10 mouse cellular contexts compared by ENCODE assay signal in genomic region chr12:86830247-86830585, GRCm38 (mm10). TPM values are rescaled to one million over a fixed set of nuclear protein-coding genes. Genes with fewer than 3 reads are reported as not detected.
A peak's percentile ranks its signal among the peaks of the same experiment; 100 is the strongest.
DNase-seq lines count a peak whose midpoint lies in the region; ATAC-seq and TF ChIP-seq lines count a peak whose summit lies in the region.
"Had no signal": no experiment of that assay in that cellular context is flagged by ENCODE, and none has a peak within 500 bp of the region (broad histone marks: within the 10 kb centered on the region; RNA-seq: fewer than 3 reads in every experiment).

No protein-coding gene starts in this region.

- no peak for ATAC-seq in intestine, embryonic 14.5 days (replicated peaks; ENCODE audit: low FRiP score, low TSS enrichment, low read depth)
- no peak for ATAC-seq in intestine, postnatal 0 days
- ATAC-seq in embryonic facial prominence, embryonic 15.5 days (ENCODE audit: insufficient number of reproducible peaks, low FRiP score, low TSS enrichment, low read depth) = no peak
- no peak for ATAC-seq in midbrain, embryonic 13.5 days

- no peaks in the 10 kb centered on the region for H3K36me3 ChIP-seq in intestine, embryonic 14.5 days (ENCODE audit: control insufficient read depth, insufficient read depth, low read length)
- no peaks in the 10 kb centered on the region for H3K36me3 ChIP-seq in intestine, postnatal 0 days (ENCODE audit: control insufficient read depth, insufficient read depth)
- no peaks in the 10 kb centered on the region for H3K36me3 ChIP-seq in ES-E14 (ENCODE audit: control insufficient read depth, insufficient read depth, low read length, poor library complexity, severe bottlenecking)
- no peaks in the 10 kb centered on the region for H3K36me3 ChIP-seq in embryonic facial prominence, embryonic 15.5 days
- no peaks in the 10 kb centered on the region for H3K36me3 ChIP-seq in midbrain, embryonic 13.5 days
- H3K36me3 ChIP-seq: neural tube, embryonic 12.5 days had no signal

- no peak for TF ChIP-seq CTCF in intestine, postnatal 0 days (IDR thresholded peaks at IDR 0.05; ENCODE audit: low read depth)

- WGBS in intestine, embryonic 14.5 days = 64% methylated on average over 8 of the region's 8 CpGs
- 53% methylated on average over 8 of the region's 8 CpGs for WGBS in intestine, postnatal 0 days
- 48% methylated on average over 8 of the region's 8 CpGs for WGBS in embryonic facial prominence, embryonic 15.5 days
- 55% methylated on average over 8 of the region's 8 CpGs for WGBS in midbrain, embryonic 13.5 days

- in situ Hi-C loops in ES-E14 (cut with MboI; ENCODE audit: low sequenced_read_pairs in 2 of 2, unreplicated experiment in 2 of 2) = no loop called here

- H3K4me1 ChIP-seq in intestine, embryonic 14.5 days (replicated peaks; ENCODE audit: control insufficient read depth, insufficient read depth, low read length) = peaks cover 34% of the 10 kb centered on the region
- H3K4me1 ChIP-seq in intestine, postnatal 0 days (replicated peaks; ENCODE audit: control insufficient read depth, insufficient read depth, low read length) = 0 out of 2 replicates have a peak, but pooled peaks cover 5% of the 10 kb centered on the region
- peaks cover 12 to 36% of the 10 kb centered on the region in 2 experiments for H3K4me1 ChIP-seq in ES-E14 (ENCODE audit: control insufficient read depth in 2 of 2, insufficient read depth in 2 of 2, low read length in 2 of 2, poor library complexity in 1 of 2)
- peaks cover 69% of the 10 kb centered on the region for H3K4me1 ChIP-seq in embryonic facial prominence, embryonic 15.5 days
- H3K4me1 ChIP-seq in midbrain, embryonic 13.5 days (replicated peaks) = peaks cover 64% of the 10 kb centered on the region

- no peaks in the 10 kb centered on the region for H3K9me3 ChIP-seq in intestine, embryonic 14.5 days (ENCODE audit: control insufficient read depth, low read length)
- H3K9me3 ChIP-seq in intestine, postnatal 0 days (ENCODE audit: control insufficient read depth) = no peaks in the 10 kb centered on the region
- H3K9me3 ChIP-seq in ES-E14 (ENCODE audit: control insufficient read depth, insufficient read depth, low read depth, low read length) = no peaks in the 10 kb centered on the region
- H3K9me3 ChIP-seq in embryonic facial prominence, embryonic 15.5 days (replicated peaks) = no peaks in the 10 kb centered on the region
- H3K9me3 ChIP-seq in midbrain, embryonic 13.5 days = no peaks in the 10 kb centered on the region
- H3K9me3 ChIP-seq: neural tube, embryonic 12.5 days had no signal

- H3K27ac ChIP-seq in intestine, embryonic 14.5 days (ENCODE audit: low read depth) = peak overlapping the region; percentile 29; the same call in 1 of the 2 replicates
- H3K27ac ChIP-seq in intestine, postnatal 0 days (ENCODE audit: low read depth, low read length) = no peak overlapping the region
- H3K27ac ChIP-seq in ES-E14 (ENCODE audit: insufficient read depth, low read depth, low read length, poor library complexity, severe bottlenecking) = peak overlapping the region; percentile 72; the same call in 1 of the 2 replicates
- peak overlapping the region; percentile 69 for H3K27ac ChIP-seq in embryonic facial prominence, embryonic 15.5 days (replicated peaks)
- H3K27ac ChIP-seq in midbrain, embryonic 13.5 days = peak overlapping the region; percentile 60
- H3K27ac ChIP-seq: neural tube, embryonic 12.5 days had no signal

- DNase-seq in intestine, embryonic 14.5 days (ENCODE audit: low spot score) = no peak
- DNase-seq in ES-E14 (ENCODE audit: low read depth, low spot score) = no peak
- no peak for DNase-seq in ovary, postnatal 14 days (ENCODE audit: low spot score)
- no peak for DNase-seq in left cerebral cortex, adult 9 months (ENCODE audit: low spot score in 2 of 2)
- DNase-seq: cerebellum, adult 8-10 months; lung, postnatal 36 days had no signal

- H3K4me2 ChIP-seq in intestine, embryonic 14.5 days (ENCODE audit: low read length) = no peak overlapping the region
- H3K4me2 ChIP-seq in intestine, postnatal 0 days (replicated peaks; ENCODE audit: low read depth) = no peak overlapping the region
- no peak overlapping the region for H3K4me2 ChIP-seq in embryonic facial prominence, embryonic 15.5 days (replicated peaks)
- no peak overlapping the region for H3K4me2 ChIP-seq in midbrain, embryonic 13.5 days (replicated peaks)
- H3K4me2 ChIP-seq: neural tube, embryonic 12.5 days had no signal

- no peak overlapping the region for H3K9ac ChIP-seq in intestine, embryonic 14.5 days (ENCODE audit: low read length)
- no peak overlapping the region for H3K9ac ChIP-seq in intestine, postnatal 0 days (ENCODE audit: low read depth, low read length)
- peak overlapping the region; percentile 58; the same call in 1 of the 2 replicates for H3K9ac ChIP-seq in ES-E14 (ENCODE audit: insufficient read depth, low read depth, low read length, poor library complexity, severe bottlenecking)
- H3K9ac ChIP-seq in embryonic facial prominence, embryonic 15.5 days = no peak overlapping the region
- no peak overlapping the region for H3K9ac ChIP-seq in midbrain, embryonic 13.5 days (replicated peaks)
- H3K9ac ChIP-seq: neural tube, embryonic 12.5 days had no signal

- H3K4me3 ChIP-seq in intestine, embryonic 14.5 days (ENCODE audit: low read depth, low read length) = no peak overlapping the region
- H3K4me3 ChIP-seq in intestine, postnatal 0 days (ENCODE audit: low read depth, low read length) = no peak overlapping the region
- H3K4me3 ChIP-seq in ES-E14 (ENCODE audit: insufficient read depth in 1 of 2, low read depth in 1 of 2, low read length in 2 of 2, poor library complexity in 1 of 2, severe bottlenecking in 1 of 2) = peak overlapping the region; percentile 3 to 49; a peak in 2 of 4 replicates
- H3K4me3 ChIP-seq in embryonic facial prominence, embryonic 15.5 days (replicated peaks) = no peak overlapping the region
- no peak overlapping the region for H3K4me3 ChIP-seq in midbrain, embryonic 13.5 days (replicated peaks)
- H3K4me3 ChIP-seq: neural tube, embryonic 12.5 days had no signal

- no peaks in the 10 kb centered on the region for H3K27me3 ChIP-seq in intestine, embryonic 14.5 days (replicated peaks; ENCODE audit: control insufficient read depth, insufficient read depth, low read length)
- H3K27me3 ChIP-seq in intestine, postnatal 0 days (replicated peaks; ENCODE audit: control insufficient read depth, insufficient read depth, low read length) = no peaks in the 10 kb centered on the region
- no peaks in the 10 kb centered on the region for H3K27me3 ChIP-seq in embryonic facial prominence, embryonic 15.5 days
- H3K27me3 ChIP-seq in midbrain, embryonic 13.5 days = no peaks in the 10 kb centered on the region; the same call in 1 of the 2 replicates
- H3K27me3 ChIP-seq: neural tube, embryonic 12.5 days had no signal

TF ChIP-seq in ES-E14, 5 proteins besides CTCF, POLR2A, EP300 and RAD21:
- TF ChIP-seq ZNF384 (IDR thresholded peaks at IDR 0.05; ENCODE audit: low read depth, low read length) (no peak), HCFC1 (IDR thresholded peaks at IDR 0.05; ENCODE audit: borderline replicate concordance, insufficient read depth, low read length) (no peak), ZC3H11A (IDR thresholded peaks at IDR 0.05; ENCODE audit: borderline replicate concordance, low read depth, low read length) (no peak), CHD2 (IDR thresholded peaks at IDR 0.05; ENCODE audit: low read depth, low read length) (no peak), MAFK (IDR thresholded peaks at IDR 0.05; ENCODE audit: insufficient read depth, low read depth, low read length) (no peak)
TF ChIP-seq in ES-E14: peak in this region for 0.

RNA-seq across cellular contexts. Expression of gene Irf2bpl, which starts 54.4 kb away (rescaled TPM):
- 16.3 and 18.4 TPM in 2 replicates for polyA plus RNA-seq in intestine, embryonic 14.5 days (2014; fragmentation: Nextera tagmentation; extraction: Ambion mirVana)
- 10.0 and 10.7 TPM in 2 replicates for polyA plus RNA-seq in intestine, postnatal 0 days (2015; fragmentation: Nextera tagmentation; extraction: Ambion mirVana)
- total RNA-seq in ES-E14 (2012; rRNA removed) = 39.5 and 43.2 TPM in 2 replicates
- polyA plus RNA-seq in embryonic facial prominence, embryonic 15.5 days (2015; fragmentation: Nextera tagmentation; extraction: Ambion mirVana) = 45.2 and 50.6 TPM in 2 replicates
- polyA plus RNA-seq in midbrain, embryonic 13.5 days (2015; fragmentation: Nextera tagmentation; extraction: Ambion mirVana) = 65.3 and 75.5 TPM in 2 replicates

Comparison
In these comparisons a context has a peak if more than half of its experiments do, and no peak if none do; other contexts are left out.
1. H3K4me3 ChIP-seq: peak in ES-E14 (2 of 2); none in intestine, embryonic 14.5 days (single experiment), intestine, postnatal 0 days (single experiment), embryonic facial prominence, embryonic 15.5 days (single experiment) and midbrain, embryonic 13.5 days (single experiment).